Mouse (Mus musculus): Measurements from ENCODE around the gene Tfcp2l1. TPM values are rescaled to one million over a fixed set of nuclear protein-coding genes. Genes with fewer than 3 reads are reported as not detected.
"Not testable (repeated sequence)": the region's sequence is repeated elsewhere in the genome, so short reads cannot be mapped to it uniquely, and the experiment has no call there.

Gene Tfcp2l1
- polyA plus RNA-seq, 1 experiment from 2014 or later: 0.34 TPM

- not testable (repeated sequence) for H3K4me1 ChIP-seq (ENCODE audit: control insufficient read depth, insufficient read depth, low read length); H3K4me2 ChIP-seq (ENCODE audit: low read length); H3K27ac ChIP-seq (ENCODE audit: low read length); H3K4me3 ChIP-seq (ENCODE audit: low read depth, low read length); H3K27me3 ChIP-seq (ENCODE audit: control insufficient read depth, insufficient read depth, low read depth, low read length); ATAC-seq; H3K9me3 ChIP-seq (replicated peaks; ENCODE audit: control insufficient read depth, low read length, poor library complexity, severe bottlenecking); H3K9ac ChIP-seq (ENCODE audit: low read depth, low read length); H3K36me3 ChIP-seq (ENCODE audit: control insufficient read depth, insufficient read depth, low read length)
- WGBS: 90% methylated on average over 4 of the region's 5 CpGs
Measured at GRCm38 (mm10) chr1:118621055-118621454, 6.7 kb upstream of the Tfcp2l1 start.

GRCm38 (mm10) chr1:118622857-118623256 is 4.9 kb upstream of the Tfcp2l1 start:
- Histone ChIP-seq H3K4me2 (ENCODE audit: low read length) (no peak overlapping the region), H3K9me3 (replicated peaks; ENCODE audit: control insufficient read depth, low read length, poor library complexity, severe bottlenecking) (no peaks in the 10 kb centered on the region), H3K9ac (ENCODE audit: low read depth, low read length) (no peak overlapping the region), H3K4me3 (ENCODE audit: low read depth, low read length) (no peak overlapping the region), H3K36me3 (ENCODE audit: control insufficient read depth, insufficient read depth, low read length) (no peaks in the 10 kb centered on the region), H3K27ac (ENCODE audit: low read length) (no peak overlapping the region), H3K27me3 (ENCODE audit: control insufficient read depth, insufficient read depth, low read depth, low read length) (no peaks in the 10 kb centered on the region; the same call in 1 of the 2 replicates), H3K4me1 (ENCODE audit: control insufficient read depth, insufficient read depth, low read length) (peaks cover 3% of the 10 kb centered on the region; the same call in 1 of the 2 replicates)
- WGBS: 35% methylated on average over 3 of the region's 3 CpGs
- no peak for ATAC-seq

GRCm38 (mm10) chr1:118625461-118625860 is 2.3 kb upstream of the Tfcp2l1 start:
- no peak overlapping the region for H3K27ac ChIP-seq (ENCODE audit: low read length)
- no peak for ATAC-seq
- no peaks in the 10 kb centered on the region for H3K9me3 ChIP-seq (replicated peaks; ENCODE audit: control insufficient read depth, low read length, poor library complexity, severe bottlenecking)
- no peak overlapping the region for H3K4me3 ChIP-seq (ENCODE audit: low read depth, low read length)
- H3K27me3 ChIP-seq (ENCODE audit: control insufficient read depth, insufficient read depth, low read depth, low read length): no peaks in the 10 kb centered on the region; the same call in 1 of the 2 replicates
- no peaks in the 10 kb centered on the region for H3K36me3 ChIP-seq (ENCODE audit: control insufficient read depth, insufficient read depth, low read length)
- no peak overlapping the region for H3K4me2 ChIP-seq (ENCODE audit: low read length)
- H3K4me1 ChIP-seq (ENCODE audit: control insufficient read depth, insufficient read depth, low read length): peaks cover 9% of the 10 kb centered on the region
- WGBS: 24% methylated on average over 6 of the region's 6 CpGs
- no peak overlapping the region for H3K9ac ChIP-seq (ENCODE audit: low read depth, low read length)

GRCm38 (mm10) chr1:118625921-118626320 is 1.8 kb upstream of the Tfcp2l1 start:
- Histone ChIP-seq H3K4me1 (ENCODE audit: control insufficient read depth, insufficient read depth, low read length) (peaks cover 9% of the 10 kb centered on the region), H3K9ac (ENCODE audit: low read depth, low read length) (no peak overlapping the region), H3K4me2 (ENCODE audit: low read length) (no peak overlapping the region), H3K9me3 (replicated peaks; ENCODE audit: control insufficient read depth, low read length, poor library complexity, severe bottlenecking) (no peaks in the 10 kb centered on the region), H3K36me3 (ENCODE audit: control insufficient read depth, insufficient read depth, low read length) (no peaks in the 10 kb centered on the region), H3K27me3 (ENCODE audit: control insufficient read depth, insufficient read depth, low read depth, low read length) (no peaks in the 10 kb centered on the region; the same call in 1 of the 2 replicates), H3K4me3 (ENCODE audit: low read depth, low read length) (no peak overlapping the region), H3K27ac (ENCODE audit: low read length) (no peak overlapping the region)
- ATAC-seq: no peak
- WGBS: 54% methylated on average over 2 of the region's 2 CpGs

GRCm38 (mm10) chr1:118626452-118626851 is 1.3 kb upstream of the Tfcp2l1 start:
- Histone ChIP-seq H3K27me3 (ENCODE audit: control insufficient read depth, insufficient read depth, low read depth, low read length) (no peaks in the 10 kb centered on the region; the same call in 1 of the 2 replicates), H3K9ac (ENCODE audit: low read depth, low read length) (no peak overlapping the region), H3K4me2 (ENCODE audit: low read length) (no peak overlapping the region), H3K4me3 (ENCODE audit: low read depth, low read length) (no peak overlapping the region), H3K9me3 (replicated peaks; ENCODE audit: control insufficient read depth, low read length, poor library complexity, severe bottlenecking) (no peaks in the 10 kb centered on the region), H3K27ac (ENCODE audit: low read length) (no peak overlapping the region), H3K36me3 (ENCODE audit: control insufficient read depth, insufficient read depth, low read length) (no peaks in the 10 kb centered on the region), H3K4me1 (ENCODE audit: control insufficient read depth, insufficient read depth, low read length) (peaks cover 9% of the 10 kb centered on the region)
- no peak for ATAC-seq
- 89% methylated on average over 2 of the region's 2 CpGs for WGBS

- Histone ChIP-seq H3K36me3 (ENCODE audit: control insufficient read depth, insufficient read depth, low read length) (no peaks in the 10 kb centered on the region), H3K27ac (ENCODE audit: low read length) (no peak overlapping the region), H3K4me3 (ENCODE audit: low read depth, low read length) (no peak overlapping the region), H3K4me1 (ENCODE audit: control insufficient read depth, insufficient read depth, low read length) (peaks cover 2% of the 10 kb centered on the region; the same call in 1 of the 2 replicates), H3K9me3 (replicated peaks; ENCODE audit: control insufficient read depth, low read length, poor library complexity, severe bottlenecking) (no peaks in the 10 kb centered on the region), H3K4me2 (ENCODE audit: low read length) (no peak overlapping the region), H3K27me3 (ENCODE audit: control insufficient read depth, insufficient read depth, low read depth, low read length) (no peaks in the 10 kb centered on the region), H3K9ac (ENCODE audit: low read depth, low read length) (no peak overlapping the region)
- ATAC-seq: no peak
- WGBS: 86% methylated on average over 4 of the region's 4 CpGs
Measured at GRCm38 (mm10) chr1:118633415-118633980, 5.8 kb downstream of the Tfcp2l1 start.

- ATAC-seq: no peak
- Histone ChIP-seq H3K4me2 (ENCODE audit: low read length) (no peak overlapping the region), H3K27ac (ENCODE audit: low read length) (no peak overlapping the region), H3K4me1 (ENCODE audit: control insufficient read depth, insufficient read depth, low read length) (no peaks in the 10 kb centered on the region), H3K27me3 (ENCODE audit: control insufficient read depth, insufficient read depth, low read depth, low read length) (no peaks in the 10 kb centered on the region), H3K9me3 (replicated peaks; ENCODE audit: control insufficient read depth, low read length, poor library complexity, severe bottlenecking) (no peaks in the 10 kb centered on the region), H3K9ac (ENCODE audit: low read depth, low read length) (no peak overlapping the region), H3K36me3 (ENCODE audit: control insufficient read depth, insufficient read depth, low read length) (no peaks in the 10 kb centered on the region), H3K4me3 (ENCODE audit: low read depth, low read length) (no peak overlapping the region)
- 71% methylated on average over 2 of the region's 2 CpGs for WGBS
Measured at GRCm38 (mm10) chr1:118642296-118642999, 14.7 kb downstream of the Tfcp2l1 start.

- Histone ChIP-seq H3K36me3 (ENCODE audit: control insufficient read depth, insufficient read depth, low read length) (no peaks in the 10 kb centered on the region), H3K27me3 (ENCODE audit: control insufficient read depth, insufficient read depth, low read depth, low read length) (no peaks in the 10 kb centered on the region), H3K27ac (ENCODE audit: low read length) (no peak overlapping the region), H3K4me1 (ENCODE audit: control insufficient read depth, insufficient read depth, low read length) (no peaks in the 10 kb centered on the region), H3K4me2 (ENCODE audit: low read length) (no peak overlapping the region), H3K4me3 (ENCODE audit: low read depth, low read length) (no peak overlapping the region), H3K9me3 (replicated peaks; ENCODE audit: control insufficient read depth, low read length, poor library complexity, severe bottlenecking) (no peaks in the 10 kb centered on the region), H3K9ac (ENCODE audit: low read depth, low read length) (no peak overlapping the region)
- no peak for ATAC-seq
- 60% methylated on average over 9 of the region's 9 CpGs for WGBS
Measured at GRCm38 (mm10) chr1:118643138-118643979, 15.6 kb downstream of the Tfcp2l1 start.

- ATAC-seq: no peak
- Histone ChIP-seq H3K27me3 (ENCODE audit: control insufficient read depth, insufficient read depth, low read depth, low read length) (no peaks in the 10 kb centered on the region), H3K9ac (ENCODE audit: low read depth, low read length) (no peak overlapping the region), H3K4me3 (ENCODE audit: low read depth, low read length) (no peak overlapping the region), H3K36me3 (ENCODE audit: control insufficient read depth, insufficient read depth, low read length) (no peaks in the 10 kb centered on the region), H3K27ac (ENCODE audit: low read length) (no peak overlapping the region), H3K4me1 (ENCODE audit: control insufficient read depth, insufficient read depth, low read length) (no peaks in the 10 kb centered on the region), H3K4me2 (ENCODE audit: low read length) (no peak overlapping the region), H3K9me3 (replicated peaks; ENCODE audit: control insufficient read depth, low read length, poor library complexity, severe bottlenecking) (no peaks in the 10 kb centered on the region)
- WGBS: 64% methylated on average over 4 of the region's 4 CpGs
Measured at GRCm38 (mm10) chr1:118645701-118646100, 18.0 kb downstream of the Tfcp2l1 start.
